Mouse (Mus musculus): ENCODE results near the gene Sec1.
"Not testable (repeated sequence)": the region's sequence is repeated elsewhere in the genome, so short reads cannot be mapped to it uniquely, and the experiment has no call there.

The Sec1 gene

GRCm38 (mm10) chr7:45679966-45680621 lies 14.1 kb downstream of the Sec1 start:
- no peak for DNase-seq (ENCODE audit: low read depth, low spot score)

DNA sequence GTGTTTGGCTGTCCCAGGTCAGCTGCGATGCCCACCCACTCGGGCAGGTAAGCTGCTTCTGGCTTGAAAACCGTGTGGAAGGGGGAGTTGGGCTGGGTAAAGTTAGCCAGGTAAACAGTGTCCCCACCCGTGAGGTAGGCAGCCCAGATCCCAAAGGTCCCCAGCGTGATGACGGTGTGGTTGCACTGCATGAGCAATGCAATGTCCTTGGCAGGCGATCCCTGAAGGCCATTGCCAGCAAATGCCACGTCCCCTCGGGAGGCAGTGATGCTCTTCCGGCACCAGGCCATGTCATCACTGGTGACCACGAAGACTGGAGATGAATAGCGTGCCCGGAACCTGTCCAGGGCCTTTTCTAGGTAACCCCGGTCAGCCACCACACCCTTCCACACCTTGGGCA lies 15.7 kb downstream of the Sec1 start:
- no peak for DNase-seq (ENCODE audit: low read depth, low spot score)

DNA sequence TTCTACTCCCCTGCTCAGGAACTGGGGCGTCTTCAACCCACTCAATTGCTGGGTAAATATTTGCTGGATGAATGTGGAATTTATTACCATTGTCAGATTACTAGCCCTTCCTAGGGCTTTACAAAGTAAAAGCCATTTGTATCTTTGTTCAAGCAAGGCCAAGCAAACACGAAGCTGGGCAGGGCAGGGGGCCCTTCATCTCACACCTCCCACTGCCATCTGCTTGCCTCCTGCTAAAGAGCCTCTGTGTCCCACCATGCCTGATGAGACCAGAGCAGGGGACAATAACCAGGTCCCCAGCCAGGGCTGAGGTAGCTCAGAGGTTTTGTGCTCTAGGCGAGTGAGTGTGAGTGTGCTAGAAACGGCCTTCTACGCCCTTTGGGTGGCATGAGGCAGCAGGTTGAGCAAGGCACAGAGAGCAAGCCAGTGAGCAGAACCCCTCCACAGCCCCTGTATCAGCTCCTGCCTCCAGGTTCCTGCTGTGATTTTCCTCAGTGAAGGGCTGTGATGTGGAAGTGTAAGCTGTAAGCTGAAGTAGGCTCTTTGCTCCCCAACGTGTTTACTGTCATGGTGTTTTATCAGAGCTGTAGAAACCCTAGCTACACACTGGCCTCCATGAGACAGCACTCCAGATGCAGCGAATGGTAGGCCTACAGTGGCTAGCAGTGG lies 16.4 kb downstream of the Sec1 start:
- no peak for DNase-seq (ENCODE audit: low read depth, low spot score)

GRCm38 (mm10) chr7:45668921-45669320 lies 25.3 kb downstream of the Sec1 start:
- no peak for DNase-seq (ENCODE audit: low read depth, low spot score)

GRCm38 (mm10) chr7:45667761-45668160 lies 26.4 kb downstream of the Sec1 start:
- no peak for DNase-seq (ENCODE audit: low read depth, low spot score)

DNA sequence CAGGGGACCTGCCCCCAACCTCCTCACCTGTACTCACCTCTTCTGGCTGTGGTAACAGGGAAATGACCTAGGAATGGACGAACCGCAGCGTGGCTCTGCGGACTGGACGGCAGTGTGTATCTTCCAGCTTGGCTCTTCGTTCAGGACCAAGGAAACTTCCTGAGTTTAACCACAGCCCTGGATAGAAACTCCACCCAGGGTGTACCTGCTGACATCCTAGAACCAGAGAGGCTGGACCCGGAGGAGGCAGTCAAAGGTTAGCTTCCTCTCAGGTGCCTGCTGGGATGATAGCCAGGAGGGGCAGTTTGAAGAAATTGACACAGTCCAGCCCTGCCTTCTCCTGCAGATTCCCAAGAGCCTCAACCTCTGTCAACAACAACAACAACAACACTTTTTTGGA lies 28.0 kb downstream of the Sec1 start, which contains the start of gene Fut2:
Gene Fut2, minus strand, starts transcription at position 234 of the 400 bp plus-strand sequence.
- no peak for DNase-seq (ENCODE audit: low read depth, low spot score)

DNA sequence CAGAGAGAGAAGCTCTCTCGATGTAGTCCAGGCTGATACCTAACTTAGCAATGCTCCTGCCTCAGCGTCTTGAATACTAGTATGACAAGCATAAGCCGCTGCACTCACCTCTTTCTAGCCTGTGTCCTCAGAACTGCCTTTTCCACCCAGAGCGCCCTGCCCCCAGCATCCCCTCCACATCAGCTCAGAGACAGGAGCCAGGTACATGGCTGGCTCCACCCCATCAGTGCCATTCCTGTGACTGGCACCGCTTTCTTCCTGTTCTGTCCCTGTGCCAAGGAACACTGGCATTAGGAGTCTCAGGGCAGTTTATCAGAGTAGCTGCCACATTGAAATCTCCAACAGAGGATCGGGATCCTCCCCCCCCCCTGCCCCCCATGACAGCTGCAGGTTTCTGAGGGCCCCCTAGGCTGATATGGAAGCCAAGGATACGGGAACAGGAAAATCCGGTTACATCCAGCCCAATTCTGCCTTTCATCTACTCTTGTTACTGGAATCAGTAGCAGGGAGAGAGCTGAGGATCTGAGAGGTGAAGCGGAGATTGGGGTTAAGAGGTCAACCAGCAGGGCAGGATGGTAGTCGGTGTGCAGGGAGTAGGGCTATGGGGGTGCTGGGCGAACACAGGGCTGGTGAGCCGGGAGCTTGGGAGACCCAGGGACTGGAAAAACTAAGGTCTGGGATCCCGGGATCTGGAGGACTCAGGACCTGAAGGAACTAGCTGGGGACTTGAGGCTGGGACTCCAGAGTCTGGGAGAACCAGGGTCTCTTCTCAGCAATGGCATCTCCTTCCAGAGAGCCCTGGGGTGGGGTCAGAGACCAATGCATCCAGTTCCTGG lies 28.7 kb downstream of the Sec1 start:
- DNase-seq (ENCODE audit: low read depth, low spot score) = no peak

- not testable (repeated sequence) for DNase-seq (ENCODE audit: low read depth, low spot score)
Observed at GRCm38 (mm10) chr7:45661702-45662101, 32.5 kb downstream of the Sec1 start.

GRCm38 (mm10) chr7:45660746-45661478 lies 33.3 kb downstream of the Sec1 start:
- DNase-seq (ENCODE audit: low read depth, low spot score) = no peak

DNA sequence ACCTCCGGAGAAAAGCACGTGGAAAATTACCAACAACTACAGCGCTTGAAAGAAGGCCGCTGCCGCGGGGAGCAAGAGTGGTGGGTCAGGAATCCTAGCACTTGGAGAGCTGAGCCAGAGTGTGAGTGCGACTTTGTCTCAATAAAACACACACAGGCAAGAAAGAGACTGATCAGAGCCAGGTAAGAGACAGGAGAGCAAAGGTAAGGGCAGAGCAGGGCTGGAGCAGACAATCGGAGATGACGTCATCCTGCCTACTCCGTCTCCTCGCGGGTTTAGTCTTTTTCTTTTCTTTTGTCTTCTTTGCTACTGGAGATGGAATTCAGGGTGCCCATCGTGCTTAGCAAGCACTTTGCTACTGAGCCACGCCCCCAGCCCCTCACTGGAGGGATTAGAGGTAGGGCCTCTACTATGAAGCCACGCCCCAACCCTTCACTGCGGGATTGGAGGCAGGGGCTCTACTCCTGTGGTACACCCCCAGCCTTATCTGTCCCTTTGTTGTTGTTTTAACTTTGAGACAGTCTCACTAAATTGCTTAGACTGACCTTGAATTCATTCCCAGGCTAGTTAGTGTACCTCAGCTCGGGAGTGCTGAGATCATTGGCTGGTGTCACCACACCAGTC lies 39.7 kb downstream of the Sec1 start:
- DNase-seq (ENCODE audit: low read depth, low spot score) = no peak

DNA sequence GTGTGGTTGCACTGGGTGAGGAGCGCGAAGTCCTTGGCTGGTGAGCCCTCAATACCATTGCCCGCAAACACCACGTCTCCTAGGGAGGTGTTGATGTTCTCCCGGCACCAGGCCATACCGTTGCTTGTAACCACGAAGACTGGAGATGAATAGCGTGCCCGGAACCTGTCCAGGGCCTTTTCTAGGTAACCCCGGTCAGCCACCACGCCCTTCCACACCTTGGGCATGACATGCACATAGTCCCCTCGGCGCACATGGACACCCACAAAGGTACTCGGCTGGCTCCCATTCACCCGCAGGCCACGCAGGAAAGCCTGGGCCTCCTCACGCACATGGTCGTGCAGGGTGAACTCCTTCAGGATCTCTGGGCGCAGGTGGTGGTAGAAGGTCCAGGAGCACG lies 43.7 kb downstream of the Sec1 start:
- DNase-seq (ENCODE audit: low read depth, low spot score) = not testable (repeated sequence)

GRCm38 (mm10) chr7:45649351-45649750 lies 44.9 kb downstream of the Sec1 start:
- DNase-seq (ENCODE audit: low read depth, low spot score) = no peak

DNA sequence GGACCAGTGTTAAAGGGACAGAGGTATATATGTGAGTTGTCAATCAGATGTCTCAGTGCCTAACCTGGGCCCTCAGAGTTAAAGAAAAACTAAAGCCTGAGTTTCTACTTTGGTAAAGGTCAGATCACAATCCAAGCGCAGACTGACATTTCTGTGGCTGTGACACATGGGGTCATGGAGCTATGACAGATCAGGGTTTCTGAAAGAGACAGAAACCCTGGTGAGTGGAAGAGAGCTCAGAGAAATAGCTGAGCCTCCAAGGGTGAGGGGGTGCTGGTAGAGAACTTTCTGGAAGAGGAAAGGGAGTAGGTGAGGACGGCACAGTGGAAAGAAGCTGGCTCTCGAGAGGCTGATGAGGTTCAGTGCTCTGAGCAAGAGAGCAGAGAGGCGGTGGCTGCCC lies 47.5 kb downstream of the Sec1 start:
- DNase-seq (ENCODE audit: low read depth, low spot score) = no peak

DNA sequence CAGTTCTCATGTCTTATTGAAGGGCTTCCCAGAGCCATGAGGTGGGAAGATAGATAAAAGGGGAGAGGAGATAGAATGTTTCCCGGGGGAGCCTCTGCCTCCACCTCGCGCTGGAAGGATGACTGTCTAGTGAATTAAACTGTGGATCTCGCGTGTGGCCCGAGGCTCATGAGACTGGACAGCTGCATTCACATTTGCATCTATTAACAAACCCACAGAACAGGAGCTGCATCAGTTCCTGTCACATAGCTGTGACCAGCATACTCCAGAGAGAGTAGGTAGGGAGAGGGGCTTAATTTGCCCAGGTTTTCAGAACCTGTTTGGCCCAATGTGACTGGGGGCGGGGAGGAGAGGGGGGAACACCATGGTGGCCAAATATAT lies 48.6 kb downstream of the Sec1 start:
- DNase-seq (ENCODE audit: low read depth, low spot score) = no peak

DNA sequence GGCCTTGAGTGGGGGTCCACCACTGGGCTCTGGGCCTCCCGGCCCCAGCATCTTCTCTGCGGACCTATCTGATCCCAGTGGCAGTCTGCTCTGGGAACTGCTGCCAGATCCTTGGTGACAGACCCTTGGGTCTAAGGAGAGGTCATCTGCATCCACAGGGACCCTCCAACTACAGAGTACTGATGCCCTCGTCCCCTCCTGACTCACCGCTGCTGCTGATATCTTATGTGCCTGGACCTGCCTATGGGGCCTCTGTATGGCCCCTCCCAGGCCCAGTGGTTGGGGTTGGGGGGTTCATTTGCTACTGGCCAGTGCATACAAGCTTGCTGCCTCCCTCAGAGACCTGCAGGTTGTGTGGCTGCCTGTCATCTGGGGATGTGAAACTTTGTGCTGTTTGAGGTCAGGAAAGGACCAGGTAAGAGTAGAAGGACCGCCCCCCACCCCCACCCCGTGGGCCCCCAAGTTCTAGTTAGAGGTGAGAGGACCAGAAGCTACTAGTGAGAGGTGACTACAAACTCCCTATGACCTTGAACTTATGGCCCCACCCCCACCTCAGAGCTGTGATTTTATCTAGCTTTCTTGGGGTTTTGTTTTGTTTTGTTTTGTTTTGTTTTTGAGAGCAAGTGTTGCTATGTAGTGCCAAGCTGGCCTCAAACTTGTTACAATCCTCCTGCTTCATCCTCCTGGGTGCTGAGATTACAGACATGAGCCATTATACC lies 49.2 kb downstream of the Sec1 start:
- no peak for DNase-seq (ENCODE audit: low read depth, low spot score)

- DNase-seq (ENCODE audit: low read depth, low spot score) = peak; percentile 56
Observed at GRCm38 (mm10) chr7:45644183-45644582, 50.0 kb downstream of the Sec1 start.

- peak; percentile 78 for DNase-seq (ENCODE audit: low read depth, low spot score)
Observed at GRCm38 (mm10) chr7:45643441-45644178, 50.6 kb downstream of the Sec1 start.

GRCm38 (mm10) chr7:45642503-45643255 lies 51.5 kb downstream of the Sec1 start:
- DNase-seq (ENCODE audit: low read depth, low spot score) = no peak

DNA sequence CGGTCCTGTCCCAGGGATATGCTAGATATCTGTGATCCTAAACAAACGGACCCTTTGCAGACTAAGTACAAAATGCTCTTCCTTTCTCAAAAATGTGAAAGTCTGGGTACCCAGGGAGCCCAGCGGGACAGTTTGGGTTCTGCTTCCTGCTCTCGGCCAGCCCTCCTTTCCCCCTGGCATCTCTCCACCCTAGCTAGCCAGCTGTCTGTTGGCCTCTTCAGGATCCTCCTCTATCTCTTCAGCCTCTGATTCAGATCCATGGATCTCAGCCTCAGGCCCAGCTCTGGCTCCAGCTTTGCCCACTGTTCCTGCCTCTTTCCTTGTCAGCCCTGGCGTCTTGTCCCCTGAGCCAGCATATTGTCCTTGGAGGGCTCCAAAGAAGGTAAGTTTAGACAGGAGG lies 52.1 kb downstream of the Sec1 start:
- DNase-seq (ENCODE audit: low read depth, low spot score) = no peak
